Mouse (Mus musculus) retina, adult 2 months (tissue): Measurements from ENCODE around the gene Hamp2.
"Not testable (repeated sequence)": the region's sequence is repeated elsewhere in the genome, so short reads cannot be mapped to it uniquely, and the experiment has no call there.

ENCODE experiments used
- DNase-seq: peaks from one replicate; pipeline ENCODE4 v3.0.0-alpha.2; 2012; ENCODE audit warnings: low read depth, low spot score

The Hamp2 gene

DNA sequence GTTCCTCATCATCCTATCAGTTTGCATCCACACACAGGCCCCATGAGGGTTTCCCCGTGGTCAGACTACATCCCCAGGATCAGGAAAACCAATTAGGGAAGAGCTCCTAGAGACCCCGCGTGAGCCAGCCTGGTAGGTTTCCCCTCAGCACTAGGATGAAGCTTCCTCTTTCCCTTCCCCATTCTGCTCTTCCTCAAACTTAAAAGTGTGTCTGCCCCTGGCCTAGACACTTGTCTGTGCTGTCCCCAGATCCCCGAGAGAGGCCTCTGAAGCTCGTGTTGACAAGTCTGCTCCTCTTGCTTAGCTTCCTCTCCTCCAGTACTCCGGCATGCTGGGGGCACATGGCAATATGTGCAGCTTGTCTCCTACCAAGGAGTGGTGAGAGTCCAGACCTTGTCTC, 29.0 kb upstream of the Hamp2 start:
- DNase-seq, result no peak

DNA sequence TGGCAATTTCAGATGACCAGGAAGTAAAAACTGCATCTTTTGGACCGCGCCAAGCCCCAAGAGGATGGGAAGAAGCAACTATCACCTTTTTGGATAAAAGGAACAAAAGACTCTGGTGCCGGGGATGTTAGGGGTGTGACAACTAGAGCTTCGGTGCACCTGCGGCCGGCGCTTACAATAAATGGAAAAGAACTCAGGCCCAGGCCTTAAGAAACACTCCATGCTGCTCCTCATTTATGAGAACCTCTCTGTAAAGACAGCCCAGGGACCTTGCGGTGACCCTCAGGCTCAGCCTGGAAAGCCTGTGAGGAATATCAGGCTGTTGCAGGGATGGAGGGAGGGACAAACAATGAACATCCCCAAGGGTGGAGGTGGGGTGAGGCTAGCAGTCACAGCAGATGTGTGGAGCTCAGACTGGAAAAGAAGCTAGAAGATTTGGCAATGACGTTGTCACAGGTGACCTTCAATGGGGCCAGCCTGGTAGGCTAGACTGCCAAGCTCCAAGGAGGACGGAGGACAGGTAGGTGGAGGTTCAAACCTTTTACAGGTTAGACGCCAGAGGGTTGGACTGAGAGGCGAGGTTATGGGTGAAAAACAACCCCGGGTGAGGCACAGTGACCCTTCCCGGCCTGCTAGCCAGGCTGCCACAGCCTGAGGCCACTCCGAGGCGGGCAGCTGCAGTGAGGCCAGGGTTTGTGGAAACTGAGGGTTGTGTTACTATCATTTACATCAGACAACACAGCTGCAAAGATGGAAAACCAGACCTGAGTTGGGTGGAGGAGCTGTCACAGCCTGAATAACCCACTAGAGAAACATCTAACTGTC, 28.2 kb upstream of the Hamp2 start:
- no peak for DNase-seq

- DNase-seq, result not testable (repeated sequence)
Measured at GRCm38 (mm10) chr7:30949902-30950301, 25.4 kb upstream of the Hamp2 start.

GRCm38 (mm10) chr7:30945876-30946275, 21.4 kb upstream of the Hamp2 start:
- no peak for DNase-seq

GRCm38 (mm10) chr7:30945466-30945865, 21.0 kb upstream of the Hamp2 start:
- not testable (repeated sequence) for DNase-seq

DNA sequence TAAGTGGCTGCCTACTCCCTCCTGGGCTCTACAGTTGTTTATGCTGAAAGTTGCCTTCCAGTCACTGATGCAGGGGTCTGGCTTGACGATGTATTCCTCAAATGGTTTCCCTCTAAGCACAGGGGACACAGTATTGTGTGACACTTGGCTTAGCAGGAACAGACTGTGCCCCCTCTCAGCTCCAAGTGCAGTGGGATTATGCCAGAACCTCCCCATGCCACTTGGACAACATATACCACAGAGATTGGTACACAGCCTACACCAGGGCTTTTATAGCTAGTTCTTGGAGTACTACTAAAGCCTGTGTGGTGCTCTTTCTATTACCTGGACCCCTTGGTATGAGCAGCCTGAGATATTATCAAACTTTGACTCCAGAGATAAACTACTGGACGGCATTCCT, 20.2 kb upstream of the Hamp2 start:
- not testable (repeated sequence) for DNase-seq

- no peak for DNase-seq
Measured at GRCm38 (mm10) chr7:30943909-30944635, 19.6 kb upstream of the Hamp2 start, which contains the start of gene Hamp. Gene Hamp (minus strand): TSS chr7:30944032.

GRCm38 (mm10) chr7:30942365-30942764, 17.9 kb upstream of the Hamp2 start:
- not testable (repeated sequence) for DNase-seq

- not testable (repeated sequence) for DNase-seq
Measured at GRCm38 (mm10) chr7:30940070-30940469, 15.6 kb upstream of the Hamp2 start.

- not testable (repeated sequence) for DNase-seq
Measured at GRCm38 (mm10) chr7:30935422-30936099, 11.1 kb upstream of the Hamp2 start.

GRCm38 (mm10) chr7:30924071-30924470, 410 bp downstream of the Hamp2 start:
- no peak for DNase-seq

GRCm38 (mm10) chr7:30922490-30922889, 2.0 kb downstream of the Hamp2 start:
- not testable (repeated sequence) for DNase-seq

DNA sequence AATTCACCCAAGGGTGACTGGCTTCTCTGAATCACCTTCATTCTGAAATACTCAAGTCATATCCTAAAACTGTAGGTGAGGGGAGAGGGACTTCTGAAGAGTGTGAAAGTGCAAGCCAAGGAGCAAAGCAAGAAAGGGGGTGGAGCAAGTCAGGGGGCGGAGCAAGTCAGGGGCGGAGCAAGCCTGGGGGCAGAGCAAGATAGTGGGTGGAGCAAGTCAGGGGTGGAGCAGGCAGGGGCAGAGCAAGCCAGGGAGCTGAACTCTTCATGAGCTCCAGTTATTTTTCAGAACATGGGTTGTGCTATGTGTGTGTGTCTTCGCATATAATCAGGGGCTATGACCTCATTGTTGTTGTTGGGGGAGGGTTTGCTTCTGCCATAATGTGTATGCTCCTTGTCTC, 4.3 kb downstream of the Hamp2 start:
- no peak for DNase-seq

GRCm38 (mm10) chr7:30917219-30917618, 7.3 kb downstream of the Hamp2 start:
- no peak for DNase-seq

DNA sequence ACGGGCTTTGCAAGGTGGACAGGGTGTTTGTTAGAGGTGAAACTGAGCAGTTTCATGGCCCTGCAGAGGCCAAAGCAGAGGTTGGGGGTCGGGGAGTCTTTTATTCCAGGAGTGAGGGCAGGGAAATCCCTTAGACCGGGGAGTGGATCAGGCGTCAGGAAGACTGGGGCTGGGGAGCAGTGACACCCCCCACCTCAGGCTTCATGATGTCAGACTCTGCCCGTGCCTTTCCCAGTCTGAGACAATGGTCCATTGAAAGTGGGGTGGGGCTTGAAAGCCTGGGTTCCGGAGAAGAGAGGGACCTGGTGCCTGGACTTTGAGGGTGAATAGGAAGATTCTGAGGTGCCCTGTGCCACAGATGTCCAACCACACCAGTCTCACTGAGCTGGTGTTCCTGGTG, 7.8 kb downstream of the Hamp2 start:
- DNase-seq, result no peak

- no peak for DNase-seq
Measured at GRCm38 (mm10) chr7:30914732-30915131, 9.7 kb downstream of the Hamp2 start, which contains the start of gene Mag. Gene Mag (minus strand): TSS chr7:30914873.

GRCm38 (mm10) chr7:30909773-30910172, 14.7 kb downstream of the Hamp2 start:
- no peak for DNase-seq

DNA sequence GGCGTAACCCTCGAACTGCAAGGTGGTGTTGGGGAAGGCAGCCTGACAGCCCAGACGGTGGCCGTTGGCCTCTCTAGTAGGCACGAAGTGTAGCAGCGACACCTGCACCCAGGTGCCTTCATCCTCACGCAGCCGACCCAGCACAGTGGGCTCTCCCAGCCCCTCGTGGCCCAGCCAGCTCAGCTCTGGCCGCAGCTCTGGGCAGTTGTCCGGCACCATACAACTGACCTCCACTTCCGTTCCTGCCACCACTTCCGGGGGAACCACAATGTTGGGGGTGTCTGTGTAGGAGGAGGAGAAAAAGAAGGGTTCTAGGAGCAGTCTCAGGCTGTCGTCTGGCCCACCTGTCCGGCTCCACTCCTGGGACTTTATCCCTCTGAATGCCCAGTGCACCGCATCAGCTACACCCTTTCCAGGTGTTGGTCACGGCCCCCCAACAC, 15.5 kb downstream of the Hamp2 start:
- DNase-seq, result no peak

GRCm38 (mm10) chr7:30908277-30908991, 16.0 kb downstream of the Hamp2 start:
- DNase-seq, result no peak

- no peak for DNase-seq
Measured at GRCm38 (mm10) chr7:30904042-30904441, 20.4 kb downstream of the Hamp2 start.

- DNase-seq, result no peak
Measured at GRCm38 (mm10) chr7:30895217-30895616, 29.3 kb downstream of the Hamp2 start.
